Mouse (Mus musculus) heart, adult 2 months (tissue): ENCODE data around the gene Pitpnc1. TPM values are rescaled to one million over a fixed set of nuclear protein-coding genes. Genes with fewer than 3 reads are reported as not detected.

Source experiments
- DNase-seq, 2 experiments: peaks; one replicate each; pipeline ENCODE4 v3.0.0; 2021
- H3K27ac ChIP-seq: fragments of 200-600 bp; 2 replicates; pipeline ENCODE4 v1.8.1; 2022
- H3K27me3 ChIP-seq: fragments of 200-500 bp; 2 replicates; pipeline ENCODE4 v1.6.1; 2012; ENCODE audit warnings: mild to moderate bottlenecking, low read length, inconsistent platforms, mixed read lengths; ENCODE audit not compliant: control insufficient read depth, insufficient read depth
- H3K36me3 ChIP-seq: fragments of 200-500 bp; 2 replicates; pipeline ENCODE4 v1.6.1; 2012; ENCODE audit warnings: low read length, inconsistent platforms; ENCODE audit not compliant: control insufficient read depth, insufficient read depth
- H3K4me1 ChIP-seq: fragments of 200-500 bp; 2 replicates; pipeline ENCODE4 v1.6.1; 2011; ENCODE audit warnings: low read length; ENCODE audit not compliant: control insufficient read depth, insufficient read depth
- H3K4me3 ChIP-seq: fragments of 200-600 bp; 2 replicates; pipeline ENCODE4 v1.8.1; 2022
- H3K79me2 ChIP-seq: fragments of 200-500 bp; replicated peaks from 2 replicates; pipeline ENCODE4 v1.6.1; 2012; ENCODE audit warnings: mild to moderate bottlenecking, inconsistent platforms, low read length, moderate library complexity, mixed read lengths; ENCODE audit not compliant: control insufficient read depth, insufficient read depth
- H3K9ac ChIP-seq: fragments of 200-500 bp; 2 replicates; pipeline ENCODE4 v1.6.1; 2012; ENCODE audit warnings: low read depth, mild to moderate bottlenecking, control low read depth, inconsistent platforms, low read length, mixed read lengths
- CTCF ChIP-seq: fragments of 200-600 bp; IDR thresholded peaks from 2 replicates; pipeline ENCODE4 v1.8.1; 2022; ENCODE audit warnings: antibody characterized with exemption, mild to moderate bottlenecking, moderate library complexity
- EP300 ChIP-seq: fragments of 200-500 bp; IDR thresholded peaks from 2 replicates; pipeline ENCODE4 v1.6.1; 2011; ENCODE audit warnings: low read depth, low read length, control low read depth; ENCODE audit not compliant: insufficient read depth
- POLR2A ChIP-seq: fragments of 200-500 bp; IDR thresholded peaks from 2 replicates; pipeline ENCODE4 v1.6.1; 2011; ENCODE audit warnings: mild to moderate bottlenecking, low read depth, low read length, control low read depth; ENCODE audit not compliant: insufficient read depth
- WGBS: fragments of 180-500 bp; shearing (Covaris S2); methylation state at CpG from one replicate; pipeline ENCODE4 v1.1.7; 2018; 5-methylcytosine and 5-hydroxymethylcytosine counted together
- intact Hi-C: fragments of 180-260 bp; cut with DNase I; formaldehyde crosslinking; loops from one replicate; pipeline ENCODE4 v1.15.1; 2025
- polyA plus RNA-seq: library from polyadenylated mRNA; depleted of rRNA; stranded (reverse); fragments of >200 nt; gene quantifications from 2 replicates; pipeline ENCODE4 v1.2.3, GENCODE M21; 2012
- total RNA-seq, 2 experiments: library from RNA; stranded (reverse); gene quantifications; 2 replicates each; pipeline ENCODE4 v1.2.3; 2021

Gene Pitpnc1
- total and polyA plus RNA-seq, 3 experiments = 22.7 to 68.1 (median 66.4) TPM

DNA sequence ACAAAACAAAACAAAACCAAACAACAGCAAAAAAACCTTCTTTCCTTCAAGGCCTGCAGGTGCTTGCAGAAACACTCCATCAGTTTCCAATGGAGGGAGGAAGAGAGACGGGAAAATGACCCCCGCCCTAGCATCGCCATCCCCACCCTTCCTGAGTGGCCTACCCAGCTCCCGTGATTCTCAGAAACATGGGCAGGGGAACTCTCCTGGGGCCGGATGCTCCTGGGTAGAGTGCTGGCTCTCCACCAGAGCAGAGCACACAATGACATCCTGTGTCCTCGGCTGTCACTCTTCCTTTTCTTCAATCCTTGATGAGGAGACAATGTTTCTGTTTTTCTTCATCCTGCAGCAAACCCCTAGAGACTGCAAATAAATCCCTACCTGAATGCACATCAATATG, 6.4 kb downstream of the Pitpnc1 start:
- Histone ChIP-seq H3K27me3 (no peaks in the 10 kb centered on the region), H3K36me3 (peaks cover 1% of the 10 kb centered on the region; the same call in 1 of the 2 replicates), H3K79me2 (peaks cover 6% of the 10 kb centered on the region), H3K4me3 (no peak overlapping the region), H3K4me1 (peaks cover 10% of the 10 kb centered on the region), H3K27ac (peak overlapping the region; percentile 67), H3K9ac (no peak overlapping the region)
- DNase-seq = peak in 1 of 2 experiments; percentile 49
- TF ChIP-seq EP300 (peak; percentile 40; the same call in 1 of the 2 replicates), POLR2A (no peak), CTCF (no peak)
- WGBS = 47% methylated on average over 6 of the region's 6 CpGs
- intact Hi-C loops = no loop called here

DNA sequence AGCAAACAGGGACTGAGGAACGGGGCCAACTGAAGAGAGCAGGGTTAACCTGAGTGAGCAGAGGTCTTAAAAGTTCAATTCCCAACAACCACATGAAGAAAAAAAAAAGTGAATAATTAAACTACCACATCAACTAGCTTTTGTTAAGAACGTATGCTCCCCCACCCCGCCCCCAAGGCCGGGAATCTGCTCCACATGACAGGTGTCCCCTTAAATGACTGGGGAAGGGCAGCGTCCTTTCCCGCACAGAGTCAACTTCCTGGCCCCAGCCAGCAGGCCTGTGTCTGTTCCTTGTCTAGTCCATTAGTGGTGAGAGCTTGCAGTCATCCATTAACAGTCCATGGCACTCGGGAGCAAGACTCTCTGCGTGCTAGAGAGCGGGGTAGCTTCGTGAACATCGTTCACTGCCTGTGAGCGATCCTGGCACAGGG, 7.2 kb downstream of the Pitpnc1 start:
- no peaks in the 10 kb centered on the region for H3K27me3 ChIP-seq
- H3K27ac ChIP-seq = peak overlapping the region; percentile 67
- 65% methylated on average over 12 of the region's 12 CpGs for WGBS
- H3K4me1 ChIP-seq = peaks cover 8% of the 10 kb centered on the region
- H3K4me3 ChIP-seq = no peak overlapping the region
- no peak for DNase-seq
- H3K79me2 ChIP-seq = peaks cover 8% of the 10 kb centered on the region
- intact Hi-C loops = no loop called here
- peaks cover 1% of the 10 kb centered on the region; the same call in 1 of the 2 replicates for H3K36me3 ChIP-seq
- H3K9ac ChIP-seq = no peak overlapping the region; the same call in 1 of the 2 replicates
- TF ChIP-seq CTCF (no peak), POLR2A (no peak), EP300 (no peak)

- H3K36me3 ChIP-seq = peaks cover 1% of the 10 kb centered on the region; the same call in 1 of the 2 replicates
- no peak overlapping the region for H3K9ac ChIP-seq
- H3K27me3 ChIP-seq = no peaks in the 10 kb centered on the region
- no peak overlapping the region for H3K4me3 ChIP-seq
- intact Hi-C loops = no loop called here
- DNase-seq = no peak
- H3K27ac ChIP-seq = no peak overlapping the region
- peaks cover 6% of the 10 kb centered on the region for H3K4me1 ChIP-seq
- no peak for TF ChIP-seq EP300
- peak; percentile 58 for TF ChIP-seq CTCF
- WGBS = 93% methylated on average over 3 of the region's 3 CpGs
- peaks cover 8% of the 10 kb centered on the region for H3K79me2 ChIP-seq
Measured at GRCm38 (mm10) chr11:107462478-107462877, 8.0 kb downstream of the Pitpnc1 start.

DNA sequence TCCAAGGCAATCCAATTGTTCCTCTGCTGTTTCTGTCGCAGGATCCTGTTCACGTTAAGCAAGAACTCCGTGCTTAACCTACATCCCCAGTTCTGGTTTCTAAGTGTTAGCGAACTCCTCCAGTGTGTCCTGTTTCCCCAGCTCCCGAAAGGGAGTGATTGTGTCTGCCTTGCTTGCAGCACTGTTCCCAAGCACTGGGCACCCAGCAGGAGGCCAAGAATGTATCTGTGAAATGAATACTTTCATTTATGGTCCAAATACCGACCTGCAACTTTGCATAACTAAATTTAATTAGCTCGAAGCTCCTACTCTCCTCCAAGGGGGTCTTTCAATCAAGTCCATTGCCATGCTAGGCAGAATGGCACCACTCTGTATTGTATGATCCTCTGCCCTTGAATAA, 10.7 kb downstream of the Pitpnc1 start:
- intact Hi-C loops = no loop called here
- TF ChIP-seq EP300 = no peak
- no peak for TF ChIP-seq POLR2A
- TF ChIP-seq CTCF = no peak
- WGBS = 87% methylated on average over 7 of the region's 7 CpGs
- no peak for DNase-seq
- peaks cover 6% of the 10 kb centered on the region for H3K4me1 ChIP-seq
- H3K4me3 ChIP-seq = no peak overlapping the region
- H3K9ac ChIP-seq = no peak overlapping the region
- peaks cover 10% of the 10 kb centered on the region for H3K79me2 ChIP-seq
- H3K36me3 ChIP-seq = no peaks in the 10 kb centered on the region; the same call in 1 of the 2 replicates
- no peaks in the 10 kb centered on the region for H3K27me3 ChIP-seq
- no peak overlapping the region for H3K27ac ChIP-seq

- H3K36me3 ChIP-seq = no peaks in the 10 kb centered on the region; the same call in 1 of the 2 replicates
- H3K4me1 ChIP-seq = peaks cover 8% of the 10 kb centered on the region
- WGBS = 77% methylated on average over 7 of the region's 7 CpGs
- no peak for TF ChIP-seq EP300
- no peak for TF ChIP-seq POLR2A
- TF ChIP-seq CTCF = no peak
- DNase-seq = peak in 1 of 2 experiments; percentile 7
- H3K9ac ChIP-seq = no peak overlapping the region
- intact Hi-C loops = no loop called here
- no peaks in the 10 kb centered on the region for H3K27me3 ChIP-seq
- peaks cover 10% of the 10 kb centered on the region for H3K79me2 ChIP-seq
- no peak overlapping the region for H3K27ac ChIP-seq
- no peak overlapping the region for H3K4me3 ChIP-seq
Measured at GRCm38 (mm10) chr11:107458986-107459385, 11.5 kb downstream of the Pitpnc1 start.

- 65% methylated on average over 12 of the region's 12 CpGs for WGBS
- DNase-seq = no peak
- Histone ChIP-seq H3K36me3 (no peaks in the 10 kb centered on the region; the same call in 1 of the 2 replicates), H3K79me2 (peaks cover 10% of the 10 kb centered on the region), H3K4me3 (no peak overlapping the region), H3K9ac (no peak overlapping the region), H3K27me3 (no peaks in the 10 kb centered on the region), H3K27ac (no peak overlapping the region), H3K4me1 (peaks cover 6% of the 10 kb centered on the region)
- no peak for TF ChIP-seq POLR2A
- TF ChIP-seq CTCF = no peak
- TF ChIP-seq EP300 = no peak
- intact Hi-C loops = no loop called here
Measured at GRCm38 (mm10) chr11:107458286-107458685, 12.2 kb downstream of the Pitpnc1 start.
